Mouse (Mus musculus): ENCODE data around the gene Hmx2. TPM values are rescaled to one million over a fixed set of nuclear protein-coding genes. Genes with fewer than 3 reads are reported as not detected.

The Hmx2 gene
- polyA plus RNA-seq (2012; rRNA removed), result 0.41 and 0.65 TPM in 2 replicates

GRCm38 (mm10) chr7:131548473-131548872 is at the start of gene Hmx2:
Hmx2 (plus strand) TSS chr7:131548773.

GRCm38 (mm10) chr7:131542115-131542871 is 6.3 kb upstream of the Hmx2 start, which contains the start of gene Hmx3:
Hmx3 (plus strand) TSS chr7:131542867.

GRCm38 (mm10) chr7:131559986-131560696 is 11.6 kb downstream of the Hmx2 start, which contains the start of gene Bub3:
Bub3 (plus strand) TSS chr7:131560222.

Other genes with a start within 250 kb of the Hmx2 start
- 0.11 and 0.12 TPM in 2 replicates for gene Cuzd1, start 226.5 kb upstream of the Hmx2 start, polyA plus RNA-seq (2012; rRNA removed)
- gene Fam24b, start 219.3 kb upstream of the Hmx2 start, polyA plus RNA-seq (2012; rRNA removed), result 0.27 and 0.40 TPM in 2 replicates
- not detected in 2 replicates for gene Fam24a, start 214.9 kb upstream of the Hmx2 start, polyA plus RNA-seq (2012; rRNA removed)
- 19.1 and 20.4 TPM in 2 replicates for gene 2310057M21Rik, start 186.0 kb upstream of the Hmx2 start, polyA plus RNA-seq (2012; rRNA removed)
- gene Pstk, start 177.6 kb upstream of the Hmx2 start, polyA plus RNA-seq (2012; rRNA removed), result 41.5 and 46.1 TPM in 2 replicates
- gene Ikzf5, start 138.3 kb upstream of the Hmx2 start, polyA plus RNA-seq (2012; rRNA removed), result 15.1 and 15.7 TPM in 2 replicates
- 34.3 and 37.3 TPM in 2 replicates for gene Acadsb, start 138.2 kb upstream of the Hmx2 start, polyA plus RNA-seq (2012; rRNA removed)
- 0.82 and 1.0 TPM in 2 replicates for gene Hmx3, start 5.9 kb upstream of the Hmx2 start, polyA plus RNA-seq (2012; rRNA removed)
- 117 and 119 TPM in 2 replicates for gene Bub3, start 11.4 kb downstream of the Hmx2 start, polyA plus RNA-seq (2012; rRNA removed)

Measured in central nervous system, embryonic 18 days (tissue).